ENCODE assay signal across 13 mouse cellular contexts in genomic region chr2:122686665-122687064, GRCm38 (mm10). TPM values are rescaled to one million over a fixed set of nuclear protein-coding genes. Genes with fewer than 3 reads are reported as not detected.
"Had no signal": no experiment of that assay in that cellular context is flagged by ENCODE, and none has a peak within 500 bp of the region (broad histone marks: within the 10 kb centered on the region; RNA-seq: fewer than 3 reads in every experiment).

No protein-coding gene starts in this region.

- ATAC-seq: liver, postnatal 0 days; midbrain, embryonic 15.5 days had no signal

- DNase-seq: kidney, adult 18-20 months; kidney, postnatal 14 days; liver, embryonic 13.5 days; liver, postnatal 0 days; retina, postnatal 1 day; right cerebral cortex, postnatal 4 days; spleen, adult 18-20 months; thymus, postnatal 4 days had no signal

- H3K27me3 ChIP-seq: kidney, embryonic 15.5 days; limb, embryonic 15.5 days; liver, embryonic 13.5 days; megakaryocyte, embryonic 14.5 days; midbrain, embryonic 15.5 days; neural tube, embryonic 13.5 days had no signal

RNA-seq across cellular contexts. Expression of gene AA467197, which starts 49.9 kb away (rescaled TPM):
- polyA plus RNA-seq: neural tube, embryonic 13.5 days had no signal
